Mouse (Mus musculus): ENCODE results near the gene Cys1. TPM values are rescaled to one million over a fixed set of nuclear protein-coding genes. Genes with fewer than 3 reads are reported as not detected.
"Not testable (repeated sequence)": the region's sequence is repeated elsewhere in the genome, so short reads cannot be mapped to it uniquely, and the experiment has no call there.

The Cys1 gene
- polyA plus RNA-seq, 1 experiment from 2014 or later, result 0.31 TPM

- DNase-seq; H3K36me3 ChIP-seq (replicated peaks; ENCODE audit: insufficient read depth, low read length); H3K4me2 ChIP-seq (ENCODE audit: low read depth, low read length); H3K9ac ChIP-seq (replicated peaks); H3K9me3 ChIP-seq (ENCODE audit: low read length); ATAC-seq; H3K27ac ChIP-seq (ENCODE audit: low read depth); H3K4me3 ChIP-seq (ENCODE audit: low read depth, low read length); H3K27me3 ChIP-seq (ENCODE audit: insufficient read depth, low read length): not testable (repeated sequence)
- TF ChIP-seq CTCF (IDR thresholded peaks at IDR 0.05; ENCODE audit: low read depth), result peak; percentile 55
- WGBS (ENCODE audit: insufficient replicate concordance), result 84% methylated on average over 9 of the region's 9 CpGs
- H3K4me1 ChIP-seq (ENCODE audit: insufficient read depth), result peaks cover 22% of the 10 kb centered on the region
Observed at GRCm38 (mm10) chr12:24701621-24702020, 20.0 kb upstream of the Cys1 start.

- H3K36me3 ChIP-seq (replicated peaks; ENCODE audit: insufficient read depth, low read length), result no peaks in the 10 kb centered on the region
- no peak overlapping the region for H3K4me2 ChIP-seq (ENCODE audit: low read depth, low read length)
- DNase-seq, result no peak
- ATAC-seq, result no peak
- H3K27me3 ChIP-seq (ENCODE audit: insufficient read depth, low read length), result no peaks in the 10 kb centered on the region
- no peaks in the 10 kb centered on the region for H3K9me3 ChIP-seq (ENCODE audit: low read length)
- no peak overlapping the region for H3K4me3 ChIP-seq (ENCODE audit: low read depth, low read length)
- WGBS (ENCODE audit: insufficient replicate concordance), result 68% methylated on average over 10 of the region's 10 CpGs
- no peak for TF ChIP-seq EP300 (IDR thresholded peaks at IDR 0.05; ENCODE audit: low read depth)
- TF ChIP-seq CTCF (IDR thresholded peaks at IDR 0.05; ENCODE audit: low read depth), result no peak
- no peak overlapping the region for H3K27ac ChIP-seq (ENCODE audit: low read depth)
- peaks cover 4% of the 10 kb centered on the region; the same call in 1 of the 2 replicates for H3K4me1 ChIP-seq (ENCODE audit: insufficient read depth)
- H3K9ac ChIP-seq (replicated peaks), result no peak overlapping the region
Observed at GRCm38 (mm10) chr12:24699578-24699977, 18.0 kb upstream of the Cys1 start.

- DNase-seq, result no peak
- WGBS (ENCODE audit: insufficient replicate concordance), result 74% methylated on average over 3 of the region's 3 CpGs
- no peaks in the 10 kb centered on the region for H3K27me3 ChIP-seq (ENCODE audit: insufficient read depth, low read length)
Observed at GRCm38 (mm10) chr12:24698514-24698913, 16.9 kb upstream of the Cys1 start.

GRCm38 (mm10) chr12:24697484-24698204 lies 16.0 kb upstream of the Cys1 start:
- no peaks in the 10 kb centered on the region for H3K27me3 ChIP-seq (ENCODE audit: insufficient read depth, low read length)
- WGBS (ENCODE audit: insufficient replicate concordance), result 55% methylated on average over 8 of the region's 8 CpGs
- no peak for DNase-seq

More at GRCm38 (mm10) chr12:24698514-24698913, 16.9 kb upstream of the Cys1 start:
- no peaks in the 10 kb centered on the region for H3K9me3 ChIP-seq (ENCODE audit: low read length)
- no peaks in the 10 kb centered on the region for H3K36me3 ChIP-seq (replicated peaks; ENCODE audit: insufficient read depth, low read length)
- H3K4me3 ChIP-seq (ENCODE audit: low read depth, low read length), result no peak overlapping the region
- H3K9ac ChIP-seq (replicated peaks), result no peak overlapping the region
- peaks cover 4% of the 10 kb centered on the region; the same call in 1 of the 2 replicates for H3K4me1 ChIP-seq (ENCODE audit: insufficient read depth)
- no peak for TF ChIP-seq EP300 (IDR thresholded peaks at IDR 0.05; ENCODE audit: low read depth)
- no peak for TF ChIP-seq CTCF (IDR thresholded peaks at IDR 0.05; ENCODE audit: low read depth)
- no peak overlapping the region for H3K27ac ChIP-seq (ENCODE audit: low read depth)
- ATAC-seq, result no peak
- H3K4me2 ChIP-seq (ENCODE audit: low read depth, low read length), result no peak overlapping the region

GRCm38 (mm10) chr12:24696500-24697483 lies 15.2 kb upstream of the Cys1 start:
- no peak overlapping the region for H3K4me3 ChIP-seq (ENCODE audit: low read depth, low read length)
- no peaks in the 10 kb centered on the region for H3K27me3 ChIP-seq (ENCODE audit: insufficient read depth, low read length)
- no peak overlapping the region for H3K27ac ChIP-seq (ENCODE audit: low read depth)
- H3K4me1 ChIP-seq (ENCODE audit: insufficient read depth), result no peaks in the 10 kb centered on the region; the same call in 1 of the 2 replicates
- ATAC-seq, result peak; percentile 90
- H3K4me2 ChIP-seq (ENCODE audit: low read depth, low read length), result no peak overlapping the region
- H3K9ac ChIP-seq (replicated peaks), result no peak overlapping the region
- TF ChIP-seq CTCF (IDR thresholded peaks at IDR 0.05; ENCODE audit: low read depth) (peak; percentile 97), EP300 (IDR thresholded peaks at IDR 0.05; ENCODE audit: low read depth) (no peak)
- WGBS (ENCODE audit: insufficient replicate concordance), result 32% methylated on average over 16 of the region's 16 CpGs
- H3K36me3 ChIP-seq (replicated peaks; ENCODE audit: insufficient read depth, low read length), result no peaks in the 10 kb centered on the region
- no peaks in the 10 kb centered on the region for H3K9me3 ChIP-seq (ENCODE audit: low read length)
- DNase-seq, result peak; percentile 87

More at GRCm38 (mm10) chr12:24697484-24698204, 16.0 kb upstream of the Cys1 start:
- H3K27ac ChIP-seq (ENCODE audit: low read depth), result no peak overlapping the region
- H3K36me3 ChIP-seq (replicated peaks; ENCODE audit: insufficient read depth, low read length), result no peaks in the 10 kb centered on the region
- H3K4me2 ChIP-seq (ENCODE audit: low read depth, low read length), result no peak overlapping the region
- TF ChIP-seq EP300 (IDR thresholded peaks at IDR 0.05; ENCODE audit: low read depth), result no peak
- peak; percentile 41 for TF ChIP-seq CTCF (IDR thresholded peaks at IDR 0.05; ENCODE audit: low read depth)
- no peak overlapping the region for H3K4me3 ChIP-seq (ENCODE audit: low read depth, low read length)
- peak; percentile 69 for ATAC-seq
- H3K4me1 ChIP-seq (ENCODE audit: insufficient read depth), result peaks cover 3% of the 10 kb centered on the region; the same call in 1 of the 2 replicates
- no peaks in the 10 kb centered on the region for H3K9me3 ChIP-seq (ENCODE audit: low read length)
- H3K9ac ChIP-seq (replicated peaks), result no peak overlapping the region

- 75% methylated on average over 3 of the region's 3 CpGs for WGBS (ENCODE audit: insufficient replicate concordance)
- no peak overlapping the region for H3K27ac ChIP-seq (ENCODE audit: low read depth)
- no peaks in the 10 kb centered on the region for H3K9me3 ChIP-seq (ENCODE audit: low read length)
- no peak overlapping the region for H3K4me3 ChIP-seq (ENCODE audit: low read depth, low read length)
- TF ChIP-seq EP300 (IDR thresholded peaks at IDR 0.05; ENCODE audit: low read depth), result no peak
- no peak for TF ChIP-seq CTCF (IDR thresholded peaks at IDR 0.05; ENCODE audit: low read depth)
- H3K4me1 ChIP-seq (ENCODE audit: insufficient read depth), result peaks cover 6% of the 10 kb centered on the region
- no peak for DNase-seq
- no peak overlapping the region for H3K4me2 ChIP-seq (ENCODE audit: low read depth, low read length)
- H3K36me3 ChIP-seq (replicated peaks; ENCODE audit: insufficient read depth, low read length), result no peaks in the 10 kb centered on the region
- no peak overlapping the region for H3K9ac ChIP-seq (replicated peaks)
- no peaks in the 10 kb centered on the region for H3K27me3 ChIP-seq (ENCODE audit: insufficient read depth, low read length)
- no peak for ATAC-seq
Observed at GRCm38 (mm10) chr12:24690351-24690750, 8.7 kb upstream of the Cys1 start.

Measured in liver, postnatal 0 days (tissue).